Mouse (Mus musculus): Measurements from ENCODE around the gene Ing2. TPM values are rescaled to one million over a fixed set of nuclear protein-coding genes. Genes with fewer than 3 reads are reported as not detected.

The Ing2 gene
- polyA plus RNA-seq, 1 experiment from 2014 or later, result 19.8 TPM

- 79% methylated on average over 1 of the region's 1 CpGs for WGBS
Observed at GRCm38 (mm10) chr8:47679603-47680002, 4.2 kb upstream of the Ing2 start.

GRCm38 (mm10) chr8:47676631-47677030 is 1.3 kb upstream of the Ing2 start:
- no peak for TF ChIP-seq CTCF (IDR thresholded peaks at IDR 0.05; ENCODE audit: low read depth)
- H3K4me3 ChIP-seq (replicated peaks; ENCODE audit: low read depth, low read length), result peak overlapping the region; percentile 63
- no peak overlapping the region for H3K9ac ChIP-seq (ENCODE audit: low read depth, low read length)
- H3K27me3 ChIP-seq (ENCODE audit: insufficient read depth, low read length), result no peaks in the 10 kb centered on the region
- H3K9me3 ChIP-seq (replicated peaks; ENCODE audit: low read length), result no peaks in the 10 kb centered on the region
- peak overlapping the region; percentile 86 for H3K4me2 ChIP-seq (ENCODE audit: low read length)
- no peak for DNase-seq (ENCODE audit: low spot score)
- WGBS, result 37% methylated on average over 2 of the region's 2 CpGs
- no peak for ATAC-seq (replicated peaks; ENCODE audit: low FRiP score, low read depth)
- H3K36me3 ChIP-seq (ENCODE audit: insufficient read depth, low read length), result 0 out of 2 replicates have a peak, but pooled peaks cover 4% of the 10 kb centered on the region
- no peaks in the 10 kb centered on the region for H3K4me1 ChIP-seq (replicated peaks; ENCODE audit: insufficient read depth, low read length)
- H3K27ac ChIP-seq, result 0 out of 2 replicates have a peak overlapping the region, but pooled peaks have one; percentile 42

More at GRCm38 (mm10) chr8:47679603-47680002, 4.2 kb upstream of the Ing2 start:
- H3K9ac ChIP-seq (ENCODE audit: low read depth, low read length), result no peak overlapping the region
- DNase-seq (ENCODE audit: low spot score) (no peak), ATAC-seq (replicated peaks; ENCODE audit: low FRiP score, low read depth) (no peak)
- no peak overlapping the region for H3K4me2 ChIP-seq (ENCODE audit: low read length)
- H3K9me3 ChIP-seq (replicated peaks; ENCODE audit: low read length), result no peaks in the 10 kb centered on the region
- H3K4me1 ChIP-seq (replicated peaks; ENCODE audit: insufficient read depth, low read length), result no peaks in the 10 kb centered on the region
- H3K27ac ChIP-seq, result no peak overlapping the region
- H3K4me3 ChIP-seq (replicated peaks; ENCODE audit: low read depth, low read length), result no peak overlapping the region
- no peaks in the 10 kb centered on the region for H3K27me3 ChIP-seq (ENCODE audit: insufficient read depth, low read length)
- TF ChIP-seq CTCF (IDR thresholded peaks at IDR 0.05; ENCODE audit: low read depth), result 0 out of 2 replicates have a peak, but pooled peaks have one; percentile 20
- H3K36me3 ChIP-seq (ENCODE audit: insufficient read depth, low read length), result 0 out of 2 replicates have a peak, but pooled peaks cover 8% of the 10 kb centered on the region

- under 1% methylated on average over 15 of the region's 15 CpGs for WGBS
- Histone ChIP-seq H3K27me3 (ENCODE audit: insufficient read depth, low read length) (no peaks in the 10 kb centered on the region), H3K27ac (peak overlapping the region; percentile 42), H3K9ac (ENCODE audit: low read depth, low read length) (peak overlapping the region; percentile 78), H3K4me1 (replicated peaks; ENCODE audit: insufficient read depth, low read length) (no peaks in the 10 kb centered on the region), H3K9me3 (replicated peaks; ENCODE audit: low read length) (no peaks in the 10 kb centered on the region), H3K4me2 (ENCODE audit: low read length) (peak overlapping the region; percentile 86), H3K36me3 (ENCODE audit: insufficient read depth, low read length) (0 out of 2 replicates have a peak, but pooled peaks cover 2% of the 10 kb centered on the region), H3K4me3 (replicated peaks; ENCODE audit: low read depth, low read length) (peak overlapping the region; percentile 63)
- DNase-seq (ENCODE audit: low spot score), result peak; percentile 18
- ATAC-seq (replicated peaks; ENCODE audit: low FRiP score, low read depth), result no peak
- TF ChIP-seq CTCF (IDR thresholded peaks at IDR 0.05; ENCODE audit: low read depth), result no peak
Observed at GRCm38 (mm10) chr8:47676224-47676623, 868 bp upstream of the Ing2 start.

GRCm38 (mm10) chr8:47675786-47676185 is 430 bp upstream of the Ing2 start:
- peak overlapping the region; percentile 78 for H3K9ac ChIP-seq (ENCODE audit: low read depth, low read length)
- peak overlapping the region; percentile 96 for H3K27ac ChIP-seq
- peak; percentile 29; the same call in 1 of the 2 replicates for TF ChIP-seq CTCF (IDR thresholded peaks at IDR 0.05; ENCODE audit: low read depth)
- no peaks in the 10 kb centered on the region for H3K9me3 ChIP-seq (replicated peaks; ENCODE audit: low read length)
- no peak for ATAC-seq (replicated peaks; ENCODE audit: low FRiP score, low read depth)
- no peaks in the 10 kb centered on the region for H3K27me3 ChIP-seq (ENCODE audit: insufficient read depth, low read length)
- WGBS, result 0% methylated on average over 20 of the region's 20 CpGs
- no peaks in the 10 kb centered on the region for H3K4me1 ChIP-seq (replicated peaks; ENCODE audit: insufficient read depth, low read length)
- 0 out of 2 replicates have a peak, but pooled peaks cover 1% of the 10 kb centered on the region for H3K36me3 ChIP-seq (ENCODE audit: insufficient read depth, low read length)
- peak overlapping the region; percentile 86 for H3K4me2 ChIP-seq (ENCODE audit: low read length)
- DNase-seq (ENCODE audit: low spot score), result peak; percentile 76
- peak overlapping the region; percentile 63 for H3K4me3 ChIP-seq (replicated peaks; ENCODE audit: low read depth, low read length)

- Histone ChIP-seq H3K27ac (peak overlapping the region; percentile 96), H3K4me3 (replicated peaks; ENCODE audit: low read depth, low read length) (peak overlapping the region; percentile 63), H3K36me3 (ENCODE audit: insufficient read depth, low read length) (no peaks in the 10 kb centered on the region), H3K4me2 (ENCODE audit: low read length) (peak overlapping the region; percentile 52), H3K9me3 (replicated peaks; ENCODE audit: low read length) (no peaks in the 10 kb centered on the region), H3K27me3 (ENCODE audit: insufficient read depth, low read length) (no peaks in the 10 kb centered on the region), H3K4me1 (replicated peaks; ENCODE audit: insufficient read depth, low read length) (no peaks in the 10 kb centered on the region), H3K9ac (ENCODE audit: low read depth, low read length) (peak overlapping the region; percentile 80)
- DNase-seq (ENCODE audit: low spot score) (peak; percentile 35), ATAC-seq (replicated peaks; ENCODE audit: low FRiP score, low read depth) (peak; percentile 14)
- TF ChIP-seq CTCF (IDR thresholded peaks at IDR 0.05; ENCODE audit: low read depth), result no peak; the same call in 1 of the 2 replicates
- WGBS, result under 1% methylated on average over 53 of the region's 59 CpGs
Observed at GRCm38 (mm10) chr8:47674140-47674776, 1.1 kb downstream of the Ing2 start.

GRCm38 (mm10) chr8:47673317-47674139 is 1.8 kb downstream of the Ing2 start:
- Histone ChIP-seq H3K4me3 (replicated peaks; ENCODE audit: low read depth, low read length) (peak overlapping the region; percentile 63), H3K4me1 (replicated peaks; ENCODE audit: insufficient read depth, low read length) (no peaks in the 10 kb centered on the region), H3K4me2 (ENCODE audit: low read length) (peak overlapping the region; percentile 52), H3K9ac (ENCODE audit: low read depth, low read length) (peak overlapping the region; percentile 80), H3K27me3 (ENCODE audit: insufficient read depth, low read length) (no peaks in the 10 kb centered on the region), H3K27ac (peak overlapping the region; percentile 96), H3K9me3 (replicated peaks; ENCODE audit: low read length) (no peaks in the 10 kb centered on the region), H3K36me3 (ENCODE audit: insufficient read depth, low read length) (peaks cover 1% of the 10 kb centered on the region; the same call in 1 of the 2 replicates)
- no peak for TF ChIP-seq CTCF (IDR thresholded peaks at IDR 0.05; ENCODE audit: low read depth)
- ATAC-seq (replicated peaks; ENCODE audit: low FRiP score, low read depth) (peak; percentile 76), DNase-seq (ENCODE audit: low spot score) (peak; percentile 90)
- WGBS, result under 1% methylated on average over 43 of the region's 53 CpGs
